Mouse (Mus musculus): ENCODE results near the gene Opcml.

DNA sequence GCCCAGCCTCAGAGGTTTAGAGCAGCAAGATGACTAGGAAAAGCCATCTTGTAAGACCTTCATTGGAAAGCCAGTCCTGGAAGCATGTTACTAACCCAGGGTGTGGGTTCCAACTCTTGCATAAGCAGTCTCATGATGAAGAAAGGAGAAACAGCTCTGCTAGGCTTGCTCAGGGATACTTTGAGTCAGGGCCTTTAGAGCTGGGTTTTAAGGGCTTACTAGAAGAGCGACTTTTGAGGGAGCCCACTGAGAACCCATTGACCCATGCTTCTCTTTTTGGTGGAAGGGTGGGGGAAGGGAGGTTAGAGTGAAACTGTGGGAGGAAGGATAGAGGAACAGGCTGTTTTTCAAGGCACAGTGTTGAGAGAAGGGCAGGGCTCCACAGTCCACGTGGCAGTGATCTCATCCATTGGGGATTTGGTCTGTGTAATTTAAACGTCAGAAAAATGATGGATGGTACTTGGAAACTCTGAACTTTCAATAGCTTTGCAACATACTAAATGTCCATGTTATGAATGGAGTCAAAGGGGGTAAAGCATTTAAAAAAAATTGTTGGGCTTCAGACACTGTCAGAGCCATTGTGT, 22.7 kb downstream of the Opcml start:
- TF ChIP-seq ZC3H11A (IDR thresholded peaks at IDR 0.05; ENCODE audit: borderline replicate concordance, low read depth, low read length), result no peak
- TF ChIP-seq MAFK (IDR thresholded peaks at IDR 0.05; ENCODE audit: insufficient read depth, low read depth, low read length), result no peak
